Mouse (Mus musculus) liver, postnatal 0 days (tissue): ENCODE results near the gene Hist1h3d. TPM values are rescaled to one million over a fixed set of nuclear protein-coding genes. Genes with fewer than 3 reads are reported as not detected.
"Not testable (repeated sequence)": the region's sequence is repeated elsewhere in the genome, so short reads cannot be mapped to it uniquely, and the experiment has no call there.

Experiments used
- ATAC-seq: fragments of 200-750 bp; cut with Nextera tagmentation; 2 replicates; pipeline ENCODE4 v1.8.0; 2017; ENCODE audit warnings: mild to moderate bottlenecking, moderate library complexity
- DNase-seq: peaks from one replicate; pipeline ENCODE4 v3.0.0-alpha.2; 2016
- H3K27ac ChIP-seq: fragments of 300-500 bp; sonication (generic); 2 replicates; pipeline ENCODE4 v1.5.1; 2014; ENCODE audit warnings: antibody characterized with exemption, moderate library complexity, mild to moderate bottlenecking, low read depth
- H3K27me3 ChIP-seq: fragments of 300-500 bp; sonication (generic); 2 replicates; pipeline ENCODE4 v1.6.1; 2014; ENCODE audit warnings: low read length, control low read depth, mixed read lengths; ENCODE audit not compliant: insufficient read depth
- H3K36me3 ChIP-seq: fragments of 300-500 bp; sonication (generic); replicated peaks from 2 replicates; pipeline ENCODE4 v1.6.1; 2014; ENCODE audit warnings: mild to moderate bottlenecking, control low read depth, low read length, moderate library complexity, mixed read lengths; ENCODE audit not compliant: insufficient read depth
- H3K4me1 ChIP-seq: fragments of 300-500 bp; sonication (generic); 2 replicates; pipeline ENCODE4 v1.6.1; 2014; ENCODE audit warnings: antibody characterized with exemption, mild to moderate bottlenecking, control low read depth; ENCODE audit not compliant: insufficient read depth
- H3K4me2 ChIP-seq: fragments of 300-500 bp; sonication (generic); 2 replicates; pipeline ENCODE4 v1.6.1; 2014; ENCODE audit warnings: low read depth, mild to moderate bottlenecking, low read length, moderate library complexity, mixed read lengths
- H3K4me3 ChIP-seq: fragments of 300-500 bp; sonication (generic); 2 replicates; pipeline ENCODE4 v1.5.1; 2014; ENCODE audit warnings: low read depth, low read length
- H3K9ac ChIP-seq: fragments of 300-500 bp; sonication (generic); replicated peaks from 2 replicates; pipeline ENCODE4 v1.6.1; 2014; ENCODE audit warnings: mild to moderate bottlenecking, moderate library complexity
- H3K9me3 ChIP-seq: fragments of 300-500 bp; sonication (generic); 2 replicates; pipeline ENCODE4 v1.6.1; 2016; ENCODE audit warnings: mild to moderate bottlenecking, control low read depth, low read length, mixed read lengths
- CTCF ChIP-seq: sonication (generic); IDR thresholded peaks from 2 replicates; pipeline ENCODE4 v1.5.1; 2016; ENCODE audit warnings: antibody characterized with exemption, low read depth
- EP300 ChIP-seq: IDR thresholded peaks from 2 replicates; pipeline ENCODE4 v1.6.1; 2016; ENCODE audit warnings: antibody characterized with exemption, low read depth, mild to moderate bottlenecking
- WGBS: fragments of 180-500 bp; shearing (Covaris S2); extraction: QIAGEN DNeasy Blood & Tissue Kit; methylation state at CpG from one replicate; pipeline ENCODE4 v1.1.7; 2014; ENCODE audit not compliant: insufficient replicate concordance; 5-methylcytosine and 5-hydroxymethylcytosine counted together
- polyA plus RNA-seq: library from polyadenylated mRNA; unstranded; fragments of >200 nt; fragmentation: Nextera tagmentation; extraction: Ambion mirVana; gene quantifications from 2 replicates; pipeline ENCODE4 v1.2.1, GENCODE M21; 2015

The Hist1h3d gene
- polyA plus RNA-seq, 1 experiment from 2014 or later = 5.8 TPM

DNA sequence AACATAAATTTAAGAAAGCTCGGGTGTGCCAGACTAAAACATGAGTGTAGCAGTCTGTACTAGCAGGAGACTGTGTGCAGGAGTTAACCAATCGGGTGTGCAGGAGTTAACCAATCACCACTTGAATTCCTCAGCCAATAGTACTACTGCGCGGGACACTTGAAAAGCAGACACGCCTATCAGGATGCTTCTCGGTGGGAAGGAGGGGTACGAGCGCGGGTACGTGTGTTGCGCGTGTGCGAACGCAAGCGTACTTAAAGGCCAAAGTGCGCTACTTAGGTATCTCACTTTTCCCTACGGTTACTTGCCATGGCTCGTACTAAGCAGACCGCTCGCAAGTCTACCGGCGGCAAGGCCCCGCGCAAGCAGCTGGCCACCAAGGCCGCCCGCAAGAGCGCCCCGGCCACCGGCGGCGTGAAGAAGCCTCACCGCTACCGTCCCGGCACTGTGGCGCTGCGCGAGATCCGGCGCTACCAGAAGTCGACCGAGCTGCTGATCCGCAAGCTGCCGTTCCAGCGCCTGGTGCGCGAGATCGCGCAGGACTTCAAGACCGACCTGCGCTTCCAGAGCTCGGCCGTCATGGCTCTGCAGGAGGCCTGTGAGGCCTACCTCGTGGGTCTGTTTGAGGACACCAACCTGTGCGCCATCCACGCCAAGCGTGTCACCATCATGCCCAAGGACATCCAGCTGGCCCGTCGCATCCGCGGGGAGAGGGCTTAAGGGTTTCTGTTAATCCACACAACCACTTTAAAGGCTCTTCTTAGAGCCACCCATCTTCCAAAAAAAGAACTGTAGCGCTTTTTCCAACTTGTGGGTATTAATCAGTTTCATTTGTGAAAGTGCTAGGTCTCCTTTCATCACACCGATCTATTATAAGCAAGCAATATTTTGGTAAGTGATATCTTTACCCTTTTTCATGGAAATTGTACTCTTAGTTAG lies 40.2 kb upstream of the Hist1h3d start, which contains the start of gene Hist1h3g:
Gene Hist1h3g (plus strand): TSS at position 286 of the 939 bp plus-strand sequence.
- not testable (repeated sequence) for H3K9me3 ChIP-seq, H3K27me3 ChIP-seq, H3K36me3 ChIP-seq
- peak; percentile 82 for ATAC-seq
- WGBS = under 1% methylated on average over 49 of the region's 62 CpGs
- H3K27ac ChIP-seq = peak within 1 kb of the TSS; percentile 99
- H3K4me2 ChIP-seq = peak within 1 kb of the TSS; percentile 80
- H3K4me3 ChIP-seq = peak within 1 kb of the TSS; percentile 66
- H3K9ac ChIP-seq = peak within 1 kb of the TSS; percentile 87
- peak; percentile 91 for DNase-seq
- H3K4me1 ChIP-seq = peaks cover 18% of the 10 kb centered on the region
- TF ChIP-seq CTCF (peak; percentile 5; the same call in 1 of the 2 replicates), EP300 (peak; percentile 25; the same call in 1 of the 2 replicates)

DNA sequence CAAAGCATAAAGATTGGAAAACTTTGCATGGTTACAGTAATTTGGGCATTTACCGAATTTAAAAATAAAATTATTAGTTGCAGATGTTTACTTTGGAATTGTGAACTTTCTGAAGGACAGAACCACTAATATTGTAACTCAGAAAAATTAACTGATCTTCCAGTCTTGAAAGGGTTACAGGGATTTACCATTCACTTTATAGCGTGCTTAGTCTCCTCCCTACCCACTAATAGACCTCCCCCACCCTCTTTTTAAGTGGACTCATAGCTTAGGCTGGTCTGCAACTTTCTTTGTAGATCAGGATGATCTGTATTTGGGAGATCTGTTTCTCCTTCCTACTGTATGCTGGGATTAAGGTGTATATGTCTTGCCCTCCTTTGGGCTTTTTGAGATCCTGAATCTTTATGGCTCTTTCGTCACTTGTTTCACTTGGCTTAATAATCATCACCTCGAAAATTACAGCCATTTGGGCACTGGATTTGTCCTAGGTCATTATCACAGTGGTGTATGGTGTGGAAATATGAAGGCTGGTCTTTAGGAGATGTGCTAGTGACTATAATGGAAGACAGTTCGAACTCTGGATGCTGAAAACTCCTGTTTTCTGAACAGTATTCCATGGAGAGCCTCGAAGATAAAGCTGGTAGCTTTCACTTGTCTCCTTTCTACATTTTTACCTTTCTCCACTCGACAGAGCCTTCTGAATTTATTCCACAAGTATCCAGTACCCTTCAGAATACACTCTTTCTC lies 39.3 kb upstream of the Hist1h3d start:
- H3K4me2 ChIP-seq = peak overlapping the region; percentile 80
- H3K9me3 ChIP-seq = no peaks in the 10 kb centered on the region
- peaks cover 21% of the 10 kb centered on the region for H3K4me1 ChIP-seq
- 17% methylated on average over 7 of the region's 7 CpGs for WGBS
- H3K27ac ChIP-seq = peak overlapping the region; percentile 99
- H3K4me3 ChIP-seq = peak overlapping the region; percentile 66
- H3K9ac ChIP-seq = peak overlapping the region; percentile 70
- no peak for TF ChIP-seq CTCF
- no peak for TF ChIP-seq EP300
- DNase-seq = no peak
- ATAC-seq = no peak
- no peaks in the 10 kb centered on the region for H3K36me3 ChIP-seq
- no peaks in the 10 kb centered on the region for H3K27me3 ChIP-seq

DNA sequence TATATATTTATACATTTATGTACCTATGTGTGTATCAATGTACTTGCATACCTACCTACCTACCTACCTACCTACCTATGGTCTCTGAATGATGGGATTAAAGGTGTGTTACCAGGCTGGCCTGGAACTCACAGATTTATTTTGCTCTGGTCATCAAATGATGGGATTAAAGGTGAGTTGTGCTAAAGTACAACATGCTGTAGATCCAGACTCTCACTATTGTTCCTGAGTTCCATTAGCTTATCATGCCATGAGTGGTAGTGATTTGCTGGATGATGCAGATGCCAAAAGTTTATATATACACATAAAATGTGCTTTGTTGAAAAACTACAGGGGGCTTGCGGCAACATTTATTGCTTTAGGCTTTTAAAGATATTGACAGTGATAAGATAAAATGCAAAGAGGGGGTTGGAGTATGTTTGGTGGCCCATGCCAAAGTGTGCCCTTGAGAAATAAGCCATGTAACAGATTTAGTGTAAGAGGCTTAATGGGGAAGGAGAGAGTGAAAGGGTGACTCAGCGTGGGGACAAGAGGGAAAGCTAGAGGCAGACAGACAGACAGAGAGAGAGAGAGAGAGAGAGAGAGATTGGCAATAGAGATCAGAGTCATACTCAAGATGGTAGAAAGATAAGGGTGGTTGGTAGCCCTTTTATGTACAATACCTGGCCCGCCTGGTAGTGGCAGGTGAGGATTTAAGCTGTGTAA lies 38.4 kb upstream of the Hist1h3d start:
- no peaks in the 10 kb centered on the region for H3K27me3 ChIP-seq
- 71% methylated on average over 3 of the region's 3 CpGs for WGBS
- peak overlapping the region; percentile 99 for H3K27ac ChIP-seq
- peaks cover 20% of the 10 kb centered on the region for H3K4me1 ChIP-seq
- peak overlapping the region; percentile 80 for H3K4me2 ChIP-seq
- no peaks in the 10 kb centered on the region for H3K36me3 ChIP-seq
- DNase-seq (no peak), ATAC-seq (no peak)
- TF ChIP-seq EP300 (no peak), CTCF (no peak)
- H3K9ac ChIP-seq = peak overlapping the region; percentile 70
- peak overlapping the region; percentile 66 for H3K4me3 ChIP-seq
- H3K9me3 ChIP-seq = no peaks in the 10 kb centered on the region

DNA sequence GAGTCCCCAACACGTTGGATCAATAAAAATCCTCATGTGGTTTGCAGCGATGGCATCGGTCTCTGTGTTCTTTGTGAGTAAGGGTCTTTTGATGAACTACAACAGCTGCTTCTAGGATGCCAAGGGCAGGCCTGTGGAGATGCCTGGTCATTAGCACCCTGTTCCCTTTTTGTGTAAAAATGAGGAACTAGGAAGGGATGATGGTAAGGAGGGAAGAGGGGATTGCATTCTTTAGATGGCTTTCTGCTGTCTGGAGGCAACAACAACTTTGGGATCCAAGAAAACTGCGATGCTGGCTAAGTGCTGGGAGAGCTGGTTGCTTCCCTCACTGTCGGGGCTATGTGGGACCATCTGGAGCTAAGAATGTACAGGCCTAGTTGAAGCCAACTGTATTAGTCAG lies 37.3 kb upstream of the Hist1h3d start:
- 70% methylated on average over 5 of the region's 5 CpGs for WGBS
- Histone ChIP-seq H3K27me3 (no peaks in the 10 kb centered on the region), H3K36me3 (no peaks in the 10 kb centered on the region), H3K9me3 (no peaks in the 10 kb centered on the region), H3K4me1 (peaks cover 12% of the 10 kb centered on the region; the same call in 1 of the 2 replicates), H3K27ac (peak overlapping the region; percentile 53), H3K4me2 (no peak overlapping the region), H3K9ac (no peak overlapping the region), H3K4me3 (no peak overlapping the region)
- DNase-seq (no peak), ATAC-seq (no peak)
- TF ChIP-seq CTCF (no peak), EP300 (no peak)

DNA sequence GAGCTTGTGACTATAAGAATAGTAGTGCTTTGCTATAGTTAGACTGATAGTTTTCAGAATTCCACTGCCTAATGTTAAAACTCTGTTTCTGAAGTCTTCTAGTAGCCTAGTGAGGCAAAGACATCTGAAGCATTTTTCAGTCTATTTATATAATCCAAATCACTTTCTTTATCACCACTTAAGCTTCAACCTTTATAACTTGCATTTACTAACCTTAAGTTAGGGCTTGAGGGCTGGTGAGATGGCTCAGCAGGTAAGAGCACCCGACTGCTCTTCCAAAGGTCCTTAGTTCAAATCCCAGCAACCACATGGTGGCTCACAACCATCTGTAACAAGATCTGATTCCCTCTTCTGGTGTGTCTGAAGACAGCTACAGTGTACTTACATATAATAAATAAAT lies 35.7 kb upstream of the Hist1h3d start:
- ATAC-seq, DNase-seq, H3K9me3 ChIP-seq, H3K4me2 ChIP-seq, H3K27me3 ChIP-seq, H3K4me1 ChIP-seq, H3K27ac ChIP-seq, H3K36me3 ChIP-seq, H3K9ac ChIP-seq, H3K4me3 ChIP-seq: not testable (repeated sequence)
- 67% methylated on average over 1 of the region's 1 CpGs for WGBS
